Mouse (Mus musculus) liver, postnatal 0 days (tissue): ENCODE measurements around the gene Mapk1ip1.

Experiments
- CTCF ChIP-seq: sonication (generic); IDR thresholded peaks from 2 replicates; pipeline ENCODE4 v1.5.1; 2016; ENCODE audit warnings: antibody characterized with exemption, low read depth
- EP300 ChIP-seq: IDR thresholded peaks from 2 replicates; pipeline ENCODE4 v1.6.1; 2016; ENCODE audit warnings: antibody characterized with exemption, low read depth, mild to moderate bottlenecking

- TF ChIP-seq CTCF (no peak), EP300 (no peak)
Observed at GRCm38 (mm10) chr7:138872956-138873355, 26.9 kb upstream of the Mapk1ip1 start.
